Mouse (Mus musculus): ENCODE measurements around the gene Olfr1451. TPM values are rescaled to one million over a fixed set of nuclear protein-coding genes. Genes with fewer than 3 reads are reported as not detected.
"Not testable (repeated sequence)": the region's sequence is repeated elsewhere in the genome, so short reads cannot be mapped to it uniquely, and the experiment has no call there.

The Olfr1451 gene
- polyA plus RNA-seq (2017; shearing (Covaris generic)), result not detected

GRCm38 (mm10) chr19:12994714-12995113, at the start of gene Olfr1451:
Gene Olfr1451, plus strand, starts transcription at chr19:12995014.
- ATAC-seq, result no peak

- ATAC-seq, result no peak
These were observed 44.9 kb upstream of the Olfr1451 start, which contains the start of gene Olfr1450 for GRCm38 (mm10) chr19:12949958-12950357. Gene Olfr1450, plus strand, starts transcription at chr19:12950258.

DNA sequence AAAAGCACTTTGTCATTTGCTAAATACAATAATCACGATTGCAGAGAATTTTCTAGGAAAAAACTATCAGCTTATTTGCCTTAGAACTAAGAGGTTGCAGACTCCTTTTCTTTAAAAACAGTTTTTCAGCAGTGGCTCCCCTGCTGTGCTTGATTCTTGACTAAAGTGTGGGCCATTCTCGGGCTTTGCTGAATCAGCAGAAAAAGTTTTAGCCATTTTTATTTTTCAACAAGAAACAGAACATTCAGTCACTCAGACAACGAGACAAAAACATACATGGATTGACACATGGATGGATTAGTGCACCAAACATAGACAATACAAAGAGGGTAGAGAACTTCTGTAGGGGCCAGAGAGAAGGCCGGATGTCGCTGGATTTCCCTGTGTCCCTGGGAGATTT, 24.7 kb upstream of the Olfr1451 start:
- ATAC-seq, result not testable (repeated sequence)

DNA sequence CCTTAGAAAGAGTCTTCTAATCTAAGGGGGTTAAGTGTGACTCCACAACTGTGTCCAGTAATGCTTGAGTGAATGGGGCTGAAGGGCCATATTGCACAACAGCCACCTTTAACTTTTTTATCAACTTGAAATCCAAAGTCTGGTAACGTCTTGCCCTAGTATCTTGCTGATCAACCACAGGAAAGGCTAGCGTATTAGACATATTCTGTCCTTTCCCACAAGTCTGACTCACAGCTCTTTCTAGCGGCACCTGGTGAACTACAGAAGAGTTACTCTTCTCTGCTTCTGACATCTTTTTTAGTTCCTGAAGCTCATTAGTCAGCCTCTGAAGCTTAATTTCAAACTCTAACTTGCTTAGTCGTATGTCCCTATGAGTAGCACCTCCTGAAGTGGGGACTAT, 2.5 kb upstream of the Olfr1451 start:
- not testable (repeated sequence) for ATAC-seq

DNA sequence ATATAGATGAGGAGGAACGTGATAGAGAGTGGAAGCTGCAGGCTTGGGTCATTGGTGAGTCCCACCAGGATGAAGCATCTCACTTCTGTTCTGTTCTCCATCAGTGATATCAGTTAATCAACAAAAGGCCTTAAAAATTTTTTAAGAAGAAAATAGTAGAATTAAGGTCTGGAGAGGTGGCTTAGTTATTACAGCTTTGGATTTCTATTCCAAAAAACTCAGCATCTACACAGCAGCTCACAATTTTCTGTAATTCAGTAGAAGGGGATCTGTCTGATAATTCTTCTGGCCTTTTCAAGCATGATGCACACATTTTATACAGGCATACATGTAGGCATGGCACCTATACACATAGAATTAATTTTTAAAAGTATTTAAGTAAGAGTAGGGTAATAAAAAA, 33.4 kb downstream of the Olfr1451 start, which contains the start of gene Olfr1453:
Gene Olfr1453, minus strand, starts transcription at position 101 of the 400 bp plus-strand sequence.
- no peak for ATAC-seq

Other genes starting within 250 kb of the Olfr1451 start
- gene Cntf, start 229.4 kb upstream of the Olfr1451 start, polyA plus RNA-seq (2017; shearing (Covaris generic)), result 1 to 10 TPM; 2.1 to 3.0 TPM
- gene Zfp91, start 198.9 kb upstream of the Olfr1451 start, polyA plus RNA-seq (2017; shearing (Covaris generic)), result 10 to 100 TPM; 17.1 to 17.2 TPM
- gene Lpxn, start 198.8 kb upstream of the Olfr1451 start, polyA plus RNA-seq (2017; shearing (Covaris generic)), result 100 to 1,000 TPM; 242 to 258 TPM
- gene Gm5244, start 148.3 kb upstream of the Olfr1451 start, polyA plus RNA-seq (2017; shearing (Covaris generic)), result not detected
- gene Olfr1444, start 137.7 kb upstream of the Olfr1451 start, polyA plus RNA-seq (2017; shearing (Covaris generic)), result under 1 TPM; 0.19 to 0.25 TPM
- gene Olfr1445, start 111.2 kb upstream of the Olfr1451 start, polyA plus RNA-seq (2017; shearing (Covaris generic)), result not detected
- 1 to 10 TPM in 1 of 2 experiments, not detected in 1; 1.1 TPM for gene Olfr1446, start 101.5 kb upstream of the Olfr1451 start, polyA plus RNA-seq (2017; shearing (Covaris generic))
- not detected for gene Olfr1447, start 91.3 kb upstream of the Olfr1451 start, polyA plus RNA-seq (2017; shearing (Covaris generic))
- gene Olfr1448, start 70.6 kb upstream of the Olfr1451 start, polyA plus RNA-seq (2017; shearing (Covaris generic)), result not detected
- not detected for gene Olfr1449, start 64.2 kb upstream of the Olfr1451 start, polyA plus RNA-seq (2017; shearing (Covaris generic))
- gene Olfr1450, start 44.8 kb upstream of the Olfr1451 start, polyA plus RNA-seq (2017; shearing (Covaris generic)), result not detected
- not detected for gene Olfr1453, start 33.3 kb downstream of the Olfr1451 start, polyA plus RNA-seq (2017; shearing (Covaris generic))
- gene Olfr1454, start 65.6 kb downstream of the Olfr1451 start, polyA plus RNA-seq (2017; shearing (Covaris generic)), result not detected
- gene Olfr1457, start 102.9 kb downstream of the Olfr1451 start, polyA plus RNA-seq (2017; shearing (Covaris generic)), result not detected
- gene Olfr1458, start 111.8 kb downstream of the Olfr1451 start, polyA plus RNA-seq (2017; shearing (Covaris generic)), result not detected
- gene Olfr1459, start 154.5 kb downstream of the Olfr1451 start, polyA plus RNA-seq (2017; shearing (Covaris generic)), result under 1 TPM in 1 of 2 experiments, not detected in 1; 0.11 TPM
- not detected for gene Olfr1461, start 168.0 kb downstream of the Olfr1451 start, polyA plus RNA-seq (2017; shearing (Covaris generic))
- under 1 TPM in 1 of 2 experiments, not detected in 1; 0.09 TPM for gene Olfr1462, start 190.7 kb downstream of the Olfr1451 start, polyA plus RNA-seq (2017; shearing (Covaris generic))
- not detected for gene Olfr1463, start 236.3 kb downstream of the Olfr1451 start, polyA plus RNA-seq (2017; shearing (Covaris generic))

Measured in activated CD4-positive, CD25-positive, alpha-beta regulatory T cell, adult 4 months (primary cell).